Mouse (Mus musculus) testis, adult 2 months (tissue): ENCODE data around the gene Amhr2.

Source experiments
- CTCF ChIP-seq: fragments of 200-500 bp; IDR thresholded peaks from 2 replicates; pipeline ENCODE4 v1.5.1; 2012; ENCODE audit warnings: low read depth, mild to moderate bottlenecking, inconsistent platforms, low read length, moderate library complexity; ENCODE audit not compliant: control insufficient read depth, insufficient read depth, insufficient replicate concordance
- POLR2A ChIP-seq: fragments of 200-500 bp; IDR thresholded peaks from 2 replicates; pipeline ENCODE4 v1.6.1; 2012; ENCODE audit warnings: low read depth, mild to moderate bottlenecking, inconsistent platforms, low read length, moderate library complexity; ENCODE audit not compliant: control insufficient read depth

DNA sequence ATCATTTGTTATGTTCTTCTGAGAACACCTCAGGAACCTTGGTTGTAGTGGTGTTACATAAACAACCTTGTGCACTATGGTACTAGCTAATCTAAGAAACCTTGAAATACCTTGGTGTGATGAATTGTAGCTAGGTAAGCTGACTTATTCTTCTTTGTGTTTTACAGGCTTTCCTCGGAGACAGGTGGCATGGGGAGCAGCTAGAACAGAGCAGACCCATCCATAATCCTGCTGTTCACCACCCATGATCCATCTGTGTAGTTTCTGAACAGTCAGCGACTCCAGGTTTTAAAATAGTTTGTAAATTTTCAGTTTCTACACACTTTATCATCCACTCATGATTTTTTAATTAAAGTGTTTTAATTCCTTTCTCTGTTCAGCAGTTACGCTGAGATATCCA is 53.2 kb downstream of the Amhr2 start:
- no peak for TF ChIP-seq POLR2A
- TF ChIP-seq CTCF = no peak
